In genomic region chr7:116262101-116262500, GRCm38 (mm10) we compare ENCODE assay signal across 9 mouse cellular contexts. TPM values are rescaled to one million over a fixed set of nuclear protein-coding genes. Genes with fewer than 3 reads are reported as not detected.
DNase-seq lines count a peak whose midpoint lies in the region; ATAC-seq lines count a peak whose summit lies in the region.
"Had no signal": no experiment of that assay in that cellular context is flagged by ENCODE, and none has a peak within 500 bp of the region (broad histone marks: within the 10 kb centered on the region; RNA-seq: fewer than 3 reads in every experiment).

No protein-coding gene starts in this region.

- H3K27ac ChIP-seq in neural tube, embryonic 14.5 days (ENCODE audit: low read depth, low read length): no peak overlapping the region
- no peak overlapping the region for H3K27ac ChIP-seq in embryonic facial prominence, embryonic 10.5 days (replicated peaks)
- H3K27ac ChIP-seq: stomach, embryonic 15.5 days had no signal

- WGBS in neural tube, embryonic 14.5 days: 46% methylated on average over 4 of the region's 4 CpGs
- 45% methylated on average over 4 of the region's 4 CpGs for WGBS in embryonic facial prominence, embryonic 10.5 days

- H3K9me3 ChIP-seq in neural tube, embryonic 14.5 days (ENCODE audit: control insufficient read depth, low read length): no peaks in the 10 kb centered on the region
- no peaks in the 10 kb centered on the region for H3K9me3 ChIP-seq in embryonic facial prominence, embryonic 10.5 days
- H3K9me3 ChIP-seq: stomach, embryonic 15.5 days had no signal

- H3K27me3 ChIP-seq in neural tube, embryonic 14.5 days (ENCODE audit: control insufficient read depth, insufficient read depth, low read length): no peaks in the 10 kb centered on the region
- no peaks in the 10 kb centered on the region; the same call in 1 of the 2 replicates for H3K27me3 ChIP-seq in embryonic facial prominence, embryonic 10.5 days (replicated peaks; ENCODE audit: low read depth, poor library complexity, severe bottlenecking)
- H3K27me3 ChIP-seq: stomach, embryonic 15.5 days had no signal

- no peak overlapping the region for H3K4me3 ChIP-seq in neural tube, embryonic 14.5 days (ENCODE audit: low read depth, low read length)
- no peak overlapping the region for H3K4me3 ChIP-seq in embryonic facial prominence, embryonic 10.5 days
- H3K4me3 ChIP-seq: stomach, embryonic 15.5 days had no signal

- DNase-seq in embryo, embryonic 10 days (ENCODE audit: low spot score): peak; percentile 32
- no peak for DNase-seq in embryo, embryonic 10.5 days (ENCODE audit: low spot score)
- no peak for DNase-seq in neural tube, embryonic 10.5 days (ENCODE audit: extremely low spot score, low spot score)
- peak; percentile 61 for DNase-seq in kidney, postnatal 10 days
- peak; percentile 28 for DNase-seq in thymus, postnatal 14 days
- DNase-seq in embryonic facial prominence, embryonic 10.5 days (ENCODE audit: low spot score): no peak
- DNase-seq in spleen, postnatal 14 days (ENCODE audit: low spot score in 2 of 2): no peak

- H3K9ac ChIP-seq in neural tube, embryonic 14.5 days (replicated peaks; ENCODE audit: low read depth, low read length): no peak overlapping the region
- H3K9ac ChIP-seq: stomach, embryonic 15.5 days had no signal

- peak; percentile 51; the same call in 1 of the 2 replicates for ATAC-seq in neural tube, embryonic 14.5 days (ENCODE audit: low read depth)

- no peaks in the 10 kb centered on the region for H3K36me3 ChIP-seq in neural tube, embryonic 14.5 days (ENCODE audit: control insufficient read depth, insufficient read depth, low read length)
- H3K36me3 ChIP-seq in embryonic facial prominence, embryonic 10.5 days (replicated peaks): no peaks in the 10 kb centered on the region
- H3K36me3 ChIP-seq: stomach, embryonic 15.5 days had no signal

- no peaks in the 10 kb centered on the region for H3K4me1 ChIP-seq in neural tube, embryonic 14.5 days (ENCODE audit: control insufficient read depth, insufficient read depth, low read length)
- peaks cover 37% of the 10 kb centered on the region for H3K4me1 ChIP-seq in embryonic facial prominence, embryonic 10.5 days

- H3K4me2 ChIP-seq in neural tube, embryonic 14.5 days (ENCODE audit: low read depth, low read length): no peak overlapping the region
- H3K4me2 ChIP-seq: stomach, embryonic 15.5 days had no signal

RNA-seq across cellular contexts. Expression of gene Plekha7, which starts 46.1 kb away (rescaled TPM):
- 4.5 and 6.1 TPM in 2 replicates for polyA plus RNA-seq in neural tube, embryonic 14.5 days (2014; fragmentation: Nextera tagmentation; extraction: Ambion mirVana)
- 14.9 and 17.0 TPM in 2 replicates for polyA plus RNA-seq in embryonic facial prominence, embryonic 10.5 days (2016; fragmentation: Nextera tagmentation; extraction: Ambion mirVana)

Comparison
In these comparisons a context has a peak if more than half of its experiments do, and no peak if none do; other contexts are left out.
1. DNase-seq: peak in embryo, embryonic 10 days (single experiment), kidney, postnatal 10 days (single experiment) and thymus, postnatal 14 days (single experiment); none in embryo, embryonic 10.5 days (single experiment), neural tube, embryonic 10.5 days (single experiment), embryonic facial prominence, embryonic 10.5 days (single experiment) and spleen, postnatal 14 days (0 of 2).